Mouse (Mus musculus) liver, adult 2 months (tissue): ENCODE measurements around the gene Fxyd2.

Source experiments
- CTCF ChIP-seq: fragments of 200-500 bp; IDR thresholded peaks from 2 replicates; pipeline ENCODE4 v1.5.1; 2011; ENCODE audit warnings: low read depth, low read length, control low read depth
- POLR2A ChIP-seq: fragments of 200-500 bp; IDR thresholded peaks from 2 replicates; pipeline ENCODE4 v1.6.1; 2011; ENCODE audit warnings: low read length, control low read depth; ENCODE audit not compliant: insufficient read depth; ENCODE audit errors: extremely low read depth

DNA sequence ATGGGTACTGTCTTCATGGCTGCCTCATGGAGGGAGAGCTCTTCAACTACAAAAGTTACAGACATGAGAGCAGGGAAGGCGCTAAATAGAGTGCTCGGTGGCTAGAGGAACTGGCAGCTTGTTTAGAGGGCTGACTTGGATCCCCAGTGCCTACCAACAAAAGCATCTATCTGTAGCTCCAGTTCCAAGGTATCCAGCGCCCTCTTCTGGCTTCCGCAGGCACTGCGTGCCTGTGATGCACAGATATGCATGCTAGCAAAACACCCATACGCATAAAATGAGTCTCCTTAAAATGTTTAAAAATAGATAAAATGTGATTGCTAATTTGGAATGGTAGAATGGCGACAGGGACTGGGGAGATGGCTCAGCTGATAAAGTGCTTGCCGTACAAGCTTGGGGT lies 21.7 kb downstream of the Fxyd2 start:
- peak; percentile 55 for TF ChIP-seq CTCF
- no peak for TF ChIP-seq POLR2A
